ENCODE assay signal across 32 mouse cellular contexts in genomic region chr12:36647514-36647913, GRCm38 (mm10).
"Had no signal": no experiment of that assay in that cellular context is flagged by ENCODE, and none has a peak within 500 bp of the region (broad histone marks: within the 10 kb centered on the region; RNA-seq: fewer than 3 reads in every experiment).

No protein-coding gene starts in this region.

- DNase-seq: left cerebral cortex, postnatal 4 days; liver; liver, embryonic 13.5 days; liver, postnatal 0 days; lung, adult 18-20 months; lung, adult 2 months; lung, embryonic 14.5 days; lung, postnatal 10 days; lung, postnatal 14 days; lung, postnatal 36 days; lung, postnatal 4 days; midbrain, embryonic 14.5 days had no signal

- H3K27ac ChIP-seq: left cerebral cortex, adult 2 months; limb, embryonic 12.5 days; limb, embryonic 13.5 days; limb, embryonic 15.5 days; liver, embryonic 12.5 days; liver, embryonic 13.5 days; liver, embryonic 14.5 days; liver, embryonic 15.5 days; lung, embryonic 15.5 days; macrophage; midbrain, embryonic 10.5 days; midbrain, embryonic 12.5 days; midbrain, embryonic 13.5 days; midbrain, embryonic 15.5 days; neural tube, embryonic 12.5 days; neural tube, embryonic 13.5 days had no signal

- H3K4me2 ChIP-seq: limb, embryonic 12.5 days; limb, embryonic 13.5 days; limb, embryonic 15.5 days; liver, embryonic 11.5 days; liver, embryonic 12.5 days; liver, embryonic 13.5 days; liver, embryonic 15.5 days; lung, embryonic 14.5 days; lung, embryonic 15.5 days; midbrain, embryonic 11.5 days; midbrain, embryonic 12.5 days; midbrain, embryonic 13.5 days; midbrain, embryonic 15.5 days; neural tube, embryonic 12.5 days; neural tube, embryonic 13.5 days had no signal

- H3K9me3 ChIP-seq: limb, embryonic 12.5 days; limb, embryonic 13.5 days; limb, embryonic 15.5 days; liver, embryonic 12.5 days; liver, embryonic 13.5 days; liver, embryonic 15.5 days; lung, embryonic 15.5 days; megakaryocyte, embryonic 14.5 days; midbrain, embryonic 10.5 days; midbrain, embryonic 12.5 days; midbrain, embryonic 13.5 days; midbrain, embryonic 15.5 days; neural tube, embryonic 12.5 days; neural tube, embryonic 13.5 days had no signal

- H3K27me3 ChIP-seq: limb, embryonic 12.5 days; limb, embryonic 13.5 days; limb, embryonic 15.5 days; liver, embryonic 12.5 days; liver, embryonic 13.5 days; liver, embryonic 15.5 days; lung, embryonic 15.5 days; megakaryocyte, embryonic 14.5 days; midbrain, embryonic 12.5 days; midbrain, embryonic 13.5 days; midbrain, embryonic 15.5 days; neural tube, embryonic 12.5 days; neural tube, embryonic 13.5 days had no signal

- ATAC-seq: liver, embryonic 12.5 days; liver, postnatal 0 days; midbrain, embryonic 13.5 days; midbrain, embryonic 15.5 days; midbrain, embryonic 16.5 days had no signal

- H3K9ac ChIP-seq: limb, embryonic 12.5 days; limb, embryonic 13.5 days; limb, embryonic 15.5 days; liver, embryonic 12.5 days; liver, embryonic 13.5 days; liver, embryonic 14.5 days; liver, embryonic 15.5 days; liver, postnatal 0 days; lung, embryonic 14.5 days; lung, embryonic 15.5 days; midbrain, embryonic 12.5 days; midbrain, embryonic 13.5 days; midbrain, embryonic 15.5 days; neural tube, embryonic 12.5 days; neural tube, embryonic 13.5 days had no signal

- H3K4me3 ChIP-seq: left cerebral cortex, adult 2 months; limb, embryonic 12.5 days; limb, embryonic 13.5 days; limb, embryonic 15.5 days; liver, embryonic 12.5 days; liver, embryonic 13.5 days; liver, embryonic 15.5 days; lung, embryonic 15.5 days; megakaryocyte, embryonic 14.5 days; midbrain, embryonic 10.5 days; midbrain, embryonic 12.5 days; midbrain, embryonic 13.5 days; midbrain, embryonic 15.5 days; myocyte; neural tube, embryonic 12.5 days; neural tube, embryonic 13.5 days had no signal

- H3K36me3 ChIP-seq: limb, embryonic 12.5 days; limb, embryonic 13.5 days; limb, embryonic 15.5 days; liver, embryonic 12.5 days; liver, embryonic 13.5 days; liver, embryonic 15.5 days; lung, embryonic 15.5 days; midbrain, embryonic 10.5 days; midbrain, embryonic 12.5 days; midbrain, embryonic 13.5 days; midbrain, embryonic 15.5 days; neural tube, embryonic 12.5 days; neural tube, embryonic 13.5 days had no signal

- H3K4me1 ChIP-seq: limb, embryonic 12.5 days; limb, embryonic 13.5 days; limb, embryonic 15.5 days; liver, embryonic 12.5 days; liver, embryonic 13.5 days; liver, embryonic 15.5 days; lung, embryonic 15.5 days; megakaryocyte, embryonic 14.5 days; midbrain, embryonic 10.5 days; midbrain, embryonic 12.5 days; midbrain, embryonic 13.5 days; midbrain, embryonic 15.5 days; neural tube, embryonic 12.5 days; neural tube, embryonic 13.5 days had no signal
